Mouse (Mus musculus): ENCODE data around the gene Klhdc7b. TPM values are rescaled to one million over a fixed set of nuclear protein-coding genes. Genes with fewer than 3 reads are reported as not detected.

Klhdc7b gene
- polyA plus RNA-seq, 1 experiment from 2014 or later = not detected

DNA sequence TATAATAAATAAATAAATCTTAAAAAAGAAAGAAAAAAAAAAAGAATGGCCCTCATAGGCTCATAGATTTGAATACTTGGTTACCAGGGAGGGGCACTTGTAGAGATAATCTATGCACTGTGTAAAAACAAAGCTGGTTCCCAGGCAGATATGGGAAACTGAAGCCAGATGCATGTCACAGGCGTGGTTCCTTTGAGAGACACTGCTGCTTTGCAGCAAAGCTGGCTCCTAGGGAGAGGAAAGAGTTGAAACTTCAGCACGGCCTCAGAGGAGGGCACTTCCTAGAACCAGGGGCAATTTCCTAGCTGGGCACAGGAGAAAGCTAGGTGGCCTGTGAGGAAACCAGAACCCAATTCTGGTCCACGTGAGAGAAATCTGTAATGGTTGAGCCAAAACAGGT, 49.4 kb downstream of the Klhdc7b start:
- ATAC-seq (ENCODE audit: insufficient number of reproducible peaks, insufficient read depth, low FRiP score, low read depth) = no peak
- Histone ChIP-seq H3K4me2 (ENCODE audit: low read length) (no peak overlapping the region), H3K27me3 (ENCODE audit: control insufficient read depth, insufficient read depth, low read length) (no peaks in the 10 kb centered on the region), H3K27ac (replicated peaks in 1 of 2; ENCODE audit: control insufficient read depth in 1 of 2, insufficient read depth in 1 of 2, low read depth in 2 of 2, low read length in 2 of 2) (no peak overlapping the region), H3K9me3 (ENCODE audit: control insufficient read depth, low read length) (no peaks in the 10 kb centered on the region), H3K36me3 (ENCODE audit: control insufficient read depth, insufficient read depth, low read length) (peaks cover 5% of the 10 kb centered on the region; the same call in 1 of the 2 replicates), H3K4me1 (ENCODE audit: control insufficient read depth in 2 of 2, insufficient read depth in 2 of 2, low read length in 2 of 2) (peaks cover 0 to 3% of the 10 kb centered on the region in 2 experiments; a peak in 1 of 4 replicates), H3K9ac (ENCODE audit: low read length) (no peak overlapping the region), H3K4me3 (ENCODE audit: control insufficient read depth in 1 of 2, insufficient read depth in 1 of 2, low read depth in 1 of 2, low read length in 2 of 2) (no peak overlapping the region)
- 56% methylated on average over 3 of the region's 3 CpGs for WGBS

DNA sequence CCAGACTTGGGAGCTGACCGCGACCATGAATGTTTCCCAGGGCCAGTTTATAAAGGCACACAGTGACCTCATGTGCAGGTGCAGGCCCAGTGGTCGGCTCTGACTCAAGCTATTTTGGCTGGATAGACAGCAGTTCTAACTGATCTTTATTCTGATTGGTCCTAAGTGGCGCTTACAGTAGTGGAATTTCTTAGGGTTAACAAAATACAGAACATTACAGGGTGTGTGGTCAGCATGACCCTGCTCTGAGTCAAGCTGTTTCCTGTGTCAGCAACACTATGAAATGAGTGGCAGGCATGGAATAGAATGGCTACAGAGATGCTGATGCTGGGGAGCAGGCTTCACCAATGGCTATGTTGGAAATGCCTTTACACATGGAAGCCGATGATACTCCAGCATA, 51.2 kb downstream of the Klhdc7b start:
- no peak for ATAC-seq (ENCODE audit: insufficient number of reproducible peaks, insufficient read depth, low FRiP score, low read depth)
- 79% methylated on average over 5 of the region's 5 CpGs for WGBS
- H3K4me1 ChIP-seq (ENCODE audit: control insufficient read depth in 2 of 2, insufficient read depth in 2 of 2, low read length in 2 of 2) = peaks cover 0 to 1% of the 10 kb centered on the region in 2 experiments; a peak in 1 of 4 replicates
- H3K4me2 ChIP-seq (ENCODE audit: low read length) = no peak overlapping the region
- H3K9ac ChIP-seq (ENCODE audit: low read length) = no peak overlapping the region
- H3K27ac ChIP-seq (replicated peaks in 1 of 2; ENCODE audit: control insufficient read depth in 1 of 2, insufficient read depth in 1 of 2, low read depth in 2 of 2, low read length in 2 of 2) = no peak overlapping the region
- H3K27me3 ChIP-seq (ENCODE audit: control insufficient read depth, insufficient read depth, low read length) = no peaks in the 10 kb centered on the region
- peaks cover 5% of the 10 kb centered on the region; the same call in 1 of the 2 replicates for H3K36me3 ChIP-seq (ENCODE audit: control insufficient read depth, insufficient read depth, low read length)
- H3K4me3 ChIP-seq (ENCODE audit: control insufficient read depth in 1 of 2, insufficient read depth in 1 of 2, low read depth in 1 of 2, low read length in 2 of 2) = no peak overlapping the region
- H3K9me3 ChIP-seq (ENCODE audit: control insufficient read depth, low read length) = no peaks in the 10 kb centered on the region

Other genes starting within 250 kb of the Klhdc7b start
- 21.0 and 23.0 TPM in 2 replicates for gene Mapk12, start 244.2 kb upstream of the Klhdc7b start, polyA plus RNA-seq (2014; fragmentation: Nextera tagmentation; extraction: Ambion mirVana)
- 2.5 and 3.2 TPM in 2 replicates for gene Mapk11, start 235.3 kb upstream of the Klhdc7b start, polyA plus RNA-seq (2014; fragmentation: Nextera tagmentation; extraction: Ambion mirVana)
- 87.4 and 99.3 TPM in 2 replicates for gene Plxnb2, start 204.1 kb upstream of the Klhdc7b start, polyA plus RNA-seq (2014; fragmentation: Nextera tagmentation; extraction: Ambion mirVana)
- gene Dennd6b, start 188.4 kb upstream of the Klhdc7b start, polyA plus RNA-seq (2014; fragmentation: Nextera tagmentation; extraction: Ambion mirVana) = 14.8 and 16.6 TPM in 2 replicates
- 21.9 and 22.9 TPM in 2 replicates for gene Ppp6r2, start 173.4 kb upstream of the Klhdc7b start, polyA plus RNA-seq (2014; fragmentation: Nextera tagmentation; extraction: Ambion mirVana)
- gene Sbf1, start 69.6 kb upstream of the Klhdc7b start, polyA plus RNA-seq (2014; fragmentation: Nextera tagmentation; extraction: Ambion mirVana) = 38.2 and 45.1 TPM in 2 replicates
- gene Adm2, start 62.2 kb upstream of the Klhdc7b start, polyA plus RNA-seq (2014; fragmentation: Nextera tagmentation; extraction: Ambion mirVana) = 0.20 and 0.40 TPM in 2 replicates
- gene Miox, start 50.5 kb upstream of the Klhdc7b start, polyA plus RNA-seq (2014; fragmentation: Nextera tagmentation; extraction: Ambion mirVana) = not detected in 2 replicates
- 33.5 and 36.2 TPM in 2 replicates for gene Lmf2, start 29.3 kb upstream of the Klhdc7b start, polyA plus RNA-seq (2014; fragmentation: Nextera tagmentation; extraction: Ambion mirVana)
- gene Ncaph2, start 29.2 kb upstream of the Klhdc7b start, polyA plus RNA-seq (2014; fragmentation: Nextera tagmentation; extraction: Ambion mirVana) = 95.0 and 97.6 TPM in 2 replicates
- gene Sco2, start 11.1 kb upstream of the Klhdc7b start, polyA plus RNA-seq (2014; fragmentation: Nextera tagmentation; extraction: Ambion mirVana) = 7.9 and 9.4 TPM in 2 replicates
- gene Tymp, start 7.9 kb upstream of the Klhdc7b start, polyA plus RNA-seq (2014; fragmentation: Nextera tagmentation; extraction: Ambion mirVana) = 1.2 and 1.6 TPM in 2 replicates
- gene Odf3b, start 5.6 kb upstream of the Klhdc7b start, polyA plus RNA-seq (2014; fragmentation: Nextera tagmentation; extraction: Ambion mirVana) = 0.36 and 0.76 TPM in 2 replicates
- not detected in 2 replicates for gene Syce3, start 25.6 kb downstream of the Klhdc7b start, polyA plus RNA-seq (2014; fragmentation: Nextera tagmentation; extraction: Ambion mirVana)
- gene Cpt1b, start 40.9 kb downstream of the Klhdc7b start, polyA plus RNA-seq (2014; fragmentation: Nextera tagmentation; extraction: Ambion mirVana) = 190 and 218 TPM in 2 replicates
- gene C730034F03Rik, start 44.7 kb downstream of the Klhdc7b start, polyA plus RNA-seq (2014; fragmentation: Nextera tagmentation; extraction: Ambion mirVana) = 3.1 and 3.2 TPM in 2 replicates
- 0.53 and 0.59 TPM in 2 replicates for gene Gm44502, start 44.8 kb downstream of the Klhdc7b start, polyA plus RNA-seq (2014; fragmentation: Nextera tagmentation; extraction: Ambion mirVana)
- gene Chkb, start 45.0 kb downstream of the Klhdc7b start, polyA plus RNA-seq (2014; fragmentation: Nextera tagmentation; extraction: Ambion mirVana) = 68.9 and 75.0 TPM in 2 replicates
- gene Mapk8ip2, start 69.0 kb downstream of the Klhdc7b start, polyA plus RNA-seq (2014; fragmentation: Nextera tagmentation; extraction: Ambion mirVana) = 0.41 and 0.42 TPM in 2 replicates
- 12.5 and 14.1 TPM in 2 replicates for gene Arsa, start 92.5 kb downstream of the Klhdc7b start, polyA plus RNA-seq (2014; fragmentation: Nextera tagmentation; extraction: Ambion mirVana)
- gene Shank3, start 114.7 kb downstream of the Klhdc7b start, polyA plus RNA-seq (2014; fragmentation: Nextera tagmentation; extraction: Ambion mirVana) = 2.2 and 2.4 TPM in 2 replicates
- gene Acr, start 183.4 kb downstream of the Klhdc7b start, polyA plus RNA-seq (2014; fragmentation: Nextera tagmentation; extraction: Ambion mirVana) = 0.39 and 0.49 TPM in 2 replicates
- 17.2 and 20.3 TPM in 2 replicates for gene Rabl2, start 207.0 kb downstream of the Klhdc7b start, polyA plus RNA-seq (2014; fragmentation: Nextera tagmentation; extraction: Ambion mirVana)